Mouse (Mus musculus): ENCODE measurements around the gene Stox2. TPM values are rescaled to one million over a fixed set of nuclear protein-coding genes. Genes with fewer than 3 reads are reported as not detected.
"Not testable (repeated sequence)": the region's sequence is repeated elsewhere in the genome, so short reads cannot be mapped to it uniquely, and the experiment has no call there.

The Stox2 gene
- polyA plus RNA-seq, 1 experiment from 2014 or later, result 7.4 TPM

DNA sequence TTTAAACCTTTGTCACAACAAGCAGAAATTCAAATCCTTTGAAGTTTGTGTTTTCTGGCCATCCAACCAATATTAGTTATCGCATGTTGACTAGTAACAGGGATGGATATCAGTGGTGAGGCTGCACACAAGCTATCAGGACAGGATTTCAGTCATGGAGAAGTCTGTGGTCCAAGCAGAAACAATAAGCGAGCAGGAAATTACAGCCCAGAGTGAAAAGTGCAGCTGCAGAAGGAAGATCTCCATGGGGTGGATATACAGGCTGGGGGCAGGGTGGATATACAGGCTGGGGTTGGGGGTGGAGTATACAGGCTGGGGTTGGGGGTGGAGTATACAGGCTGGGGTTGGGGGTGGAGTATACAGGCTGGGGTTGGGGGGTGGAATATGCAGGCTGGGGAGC is 10.3 kb downstream of the Stox2 start:
- Histone ChIP-seq H3K27me3 (replicated peaks; ENCODE audit: insufficient read depth, low read length) (no peaks in the 10 kb centered on the region), H3K9me3 (ENCODE audit: low read length) (no peaks in the 10 kb centered on the region), H3K9ac (replicated peaks; ENCODE audit: low read depth) (no peak overlapping the region), H3K4me3 (ENCODE audit: low read depth, low read length) (no peak overlapping the region), H3K4me1 (ENCODE audit: insufficient read depth, low read depth, low read length) (no peaks in the 10 kb centered on the region; the same call in 1 of the 2 replicates), H3K36me3 (ENCODE audit: insufficient read depth, low read length) (no peaks in the 10 kb centered on the region), H3K27ac (ENCODE audit: low read length) (no peak overlapping the region), H3K4me2 (replicated peaks; ENCODE audit: low read depth, low read length) (no peak overlapping the region)
- DNase-seq (ENCODE audit: low spot score) (no peak), ATAC-seq (no peak)
- WGBS, result 73% methylated on average over 2 of the region's 2 CpGs
- TF ChIP-seq EP300 (IDR thresholded peaks at IDR 0.05), result no peak
- no peak for TF ChIP-seq CTCF (IDR thresholded peaks at IDR 0.05)

DNA sequence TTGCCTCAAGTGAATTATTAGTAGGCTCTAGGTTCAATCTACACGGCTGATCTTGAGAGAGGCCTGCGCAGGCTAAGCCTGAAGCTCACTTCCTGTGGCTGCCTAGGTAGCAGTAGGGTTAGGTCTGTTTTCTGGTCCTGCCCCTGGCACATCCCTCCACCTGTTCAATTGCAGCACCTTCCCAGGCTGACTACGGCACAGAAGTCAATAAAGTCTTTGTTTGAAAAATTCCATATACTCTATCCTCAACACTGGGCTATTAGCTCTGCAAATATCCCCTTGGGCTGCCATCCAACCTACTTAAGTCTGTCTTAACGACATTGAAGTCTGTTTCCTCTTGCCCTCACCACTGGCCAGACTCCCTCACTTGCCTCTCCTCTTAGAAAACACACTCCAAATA is 10.8 kb downstream of the Stox2 start:
- TF ChIP-seq EP300 (IDR thresholded peaks at IDR 0.05) (no peak), CTCF (IDR thresholded peaks at IDR 0.05) (no peak)
- Histone ChIP-seq H3K36me3 (ENCODE audit: insufficient read depth, low read length) (no peaks in the 10 kb centered on the region), H3K27ac (ENCODE audit: low read length) (no peak overlapping the region), H3K4me2 (replicated peaks; ENCODE audit: low read depth, low read length) (no peak overlapping the region), H3K4me3 (ENCODE audit: low read depth, low read length) (no peak overlapping the region), H3K4me1 (ENCODE audit: insufficient read depth, low read depth, low read length) (no peaks in the 10 kb centered on the region; the same call in 1 of the 2 replicates), H3K9me3 (ENCODE audit: low read length) (no peaks in the 10 kb centered on the region), H3K9ac (replicated peaks; ENCODE audit: low read depth) (no peak overlapping the region), H3K27me3 (replicated peaks; ENCODE audit: insufficient read depth, low read length) (no peaks in the 10 kb centered on the region)
- 29% methylated on average over 4 of the region's 4 CpGs for WGBS
- ATAC-seq (peak; percentile 71), DNase-seq (ENCODE audit: low spot score) (peak; percentile 49)

DNA sequence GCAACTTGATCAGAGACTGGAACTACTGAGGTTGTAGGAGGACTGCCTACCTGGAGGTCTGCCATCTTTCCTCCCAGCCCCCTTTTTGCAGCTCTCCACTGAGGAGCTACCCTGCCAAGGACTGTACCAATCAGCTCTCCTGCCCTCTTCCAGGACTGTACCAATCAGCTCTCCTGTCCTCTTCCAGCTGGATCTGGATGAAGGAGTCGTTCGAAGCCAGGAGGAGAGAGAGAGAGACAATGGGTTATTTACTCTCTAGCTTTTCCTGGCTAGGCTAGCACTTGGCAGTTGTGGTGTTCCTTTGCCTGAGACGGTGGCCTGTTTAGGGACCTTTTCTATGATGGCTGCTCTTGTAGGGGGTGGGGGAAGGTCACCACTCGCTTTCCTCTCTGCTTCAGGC is 14.9 kb downstream of the Stox2 start:
- Histone ChIP-seq H3K27me3 (replicated peaks; ENCODE audit: insufficient read depth, low read length) (no peaks in the 10 kb centered on the region), H3K9ac (replicated peaks; ENCODE audit: low read depth) (no peak overlapping the region), H3K4me3 (ENCODE audit: low read depth, low read length) (no peak overlapping the region), H3K4me1 (ENCODE audit: insufficient read depth, low read depth, low read length) (no peaks in the 10 kb centered on the region; the same call in 1 of the 2 replicates), H3K9me3 (ENCODE audit: low read length) (no peaks in the 10 kb centered on the region), H3K27ac (ENCODE audit: low read length) (no peak overlapping the region), H3K4me2 (replicated peaks; ENCODE audit: low read depth, low read length) (no peak overlapping the region), H3K36me3 (ENCODE audit: insufficient read depth, low read length) (no peaks in the 10 kb centered on the region)
- 26% methylated on average over 4 of the region's 4 CpGs for WGBS
- DNase-seq (ENCODE audit: low spot score) (no peak), ATAC-seq (peak; percentile 12; the same call in 1 of the 2 replicates)
- TF ChIP-seq CTCF (IDR thresholded peaks at IDR 0.05) (no peak), EP300 (IDR thresholded peaks at IDR 0.05) (no peak)

DNA sequence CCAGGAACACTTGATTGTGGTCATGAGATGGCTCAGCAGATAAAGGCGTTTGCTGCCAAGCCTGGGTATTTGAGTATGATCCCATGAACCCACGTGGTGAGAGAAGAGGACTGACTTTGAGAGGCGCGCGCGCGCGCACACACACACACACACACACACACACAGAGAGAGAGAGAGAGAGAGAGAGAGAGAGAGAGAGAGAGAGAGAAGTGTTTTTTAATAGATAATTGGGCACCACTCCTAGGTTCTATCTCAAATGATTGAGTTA is 32.0 kb downstream of the Stox2 start:
- not testable (repeated sequence) for H3K27ac ChIP-seq (ENCODE audit: low read length); H3K9ac ChIP-seq (replicated peaks; ENCODE audit: low read depth)
- peak; percentile 55 for DNase-seq (ENCODE audit: low spot score)

DNA sequence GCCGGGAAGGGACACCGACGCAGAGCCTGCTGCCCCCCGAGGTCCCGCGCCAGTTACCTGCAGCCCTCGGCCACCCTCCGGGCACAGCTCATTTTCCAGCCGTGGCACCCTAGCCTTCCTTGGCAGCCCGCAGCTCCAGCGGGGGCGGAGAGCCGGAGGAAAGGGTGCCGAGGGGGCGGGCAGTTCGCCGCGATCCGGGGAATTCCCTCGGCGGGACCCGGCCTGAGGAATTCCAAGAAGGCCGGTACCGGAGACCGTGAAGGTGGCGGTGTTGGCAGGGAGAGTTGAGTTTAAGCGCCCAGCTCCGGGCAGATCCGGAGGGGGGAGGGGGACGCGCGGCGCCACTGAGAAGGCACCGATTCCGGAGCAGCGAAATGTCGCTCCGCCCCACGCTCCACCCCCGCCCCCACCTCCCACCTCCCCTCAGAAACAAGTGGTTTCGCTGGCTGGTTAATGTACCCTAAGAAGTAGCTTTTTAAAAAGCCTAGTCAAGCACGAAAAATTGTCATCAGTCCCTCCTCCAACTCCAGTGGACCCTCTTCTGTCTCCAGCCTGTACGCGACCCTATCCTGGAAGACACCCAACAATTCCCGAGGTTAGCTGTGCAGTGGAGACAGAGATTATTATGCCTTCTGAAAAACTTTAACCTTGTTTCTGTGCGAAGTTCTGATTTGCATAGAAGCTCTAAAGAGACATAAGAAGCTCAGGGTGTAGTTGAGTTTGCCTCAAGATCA is 32.5 kb downstream of the Stox2 start:
- peak; percentile 70 for DNase-seq (ENCODE audit: low spot score)
- Histone ChIP-seq H3K9ac (replicated peaks; ENCODE audit: low read depth) (peak overlapping the region; percentile 48), H3K36me3 (ENCODE audit: insufficient read depth, low read length) (no peaks in the 10 kb centered on the region), H3K4me3 (ENCODE audit: low read depth, low read length) (peak overlapping the region; percentile 67), H3K27me3 (replicated peaks; ENCODE audit: insufficient read depth, low read length) (peaks cover 13% of the 10 kb centered on the region; the same call in 1 of the 2 replicates), H3K4me1 (ENCODE audit: insufficient read depth, low read depth, low read length) (no peaks in the 10 kb centered on the region), H3K9me3 (ENCODE audit: low read length) (no peaks in the 10 kb centered on the region), H3K27ac (ENCODE audit: low read length) (peak overlapping the region; percentile 68), H3K4me2 (replicated peaks; ENCODE audit: low read depth, low read length) (peak overlapping the region; percentile 86)
- peak; percentile 79 for ATAC-seq
- WGBS, result under 1% methylated on average over 45 of the region's 46 CpGs
- TF ChIP-seq CTCF (IDR thresholded peaks at IDR 0.05), result no peak; the same call in 1 of the 2 replicates
- TF ChIP-seq EP300 (IDR thresholded peaks at IDR 0.05), result no peak

More for the DNA sequence above, 32.0 kb downstream of the Stox2 start:
- H3K4me3 ChIP-seq (ENCODE audit: low read depth, low read length), result peak overlapping the region; percentile 67
- H3K9me3 ChIP-seq (ENCODE audit: low read length); H3K4me1 ChIP-seq (ENCODE audit: insufficient read depth, low read depth, low read length); H3K36me3 ChIP-seq (ENCODE audit: insufficient read depth, low read length): not testable (repeated sequence)
- ATAC-seq, result peak; percentile 39
- H3K27me3 ChIP-seq (replicated peaks; ENCODE audit: insufficient read depth, low read length), result peaks cover 13% of the 10 kb centered on the region; the same call in 1 of the 2 replicates
- WGBS, result 1% methylated on average over 8 of the region's 8 CpGs
- H3K4me2 ChIP-seq (replicated peaks; ENCODE audit: low read depth, low read length), result peak overlapping the region; percentile 86

DNA sequence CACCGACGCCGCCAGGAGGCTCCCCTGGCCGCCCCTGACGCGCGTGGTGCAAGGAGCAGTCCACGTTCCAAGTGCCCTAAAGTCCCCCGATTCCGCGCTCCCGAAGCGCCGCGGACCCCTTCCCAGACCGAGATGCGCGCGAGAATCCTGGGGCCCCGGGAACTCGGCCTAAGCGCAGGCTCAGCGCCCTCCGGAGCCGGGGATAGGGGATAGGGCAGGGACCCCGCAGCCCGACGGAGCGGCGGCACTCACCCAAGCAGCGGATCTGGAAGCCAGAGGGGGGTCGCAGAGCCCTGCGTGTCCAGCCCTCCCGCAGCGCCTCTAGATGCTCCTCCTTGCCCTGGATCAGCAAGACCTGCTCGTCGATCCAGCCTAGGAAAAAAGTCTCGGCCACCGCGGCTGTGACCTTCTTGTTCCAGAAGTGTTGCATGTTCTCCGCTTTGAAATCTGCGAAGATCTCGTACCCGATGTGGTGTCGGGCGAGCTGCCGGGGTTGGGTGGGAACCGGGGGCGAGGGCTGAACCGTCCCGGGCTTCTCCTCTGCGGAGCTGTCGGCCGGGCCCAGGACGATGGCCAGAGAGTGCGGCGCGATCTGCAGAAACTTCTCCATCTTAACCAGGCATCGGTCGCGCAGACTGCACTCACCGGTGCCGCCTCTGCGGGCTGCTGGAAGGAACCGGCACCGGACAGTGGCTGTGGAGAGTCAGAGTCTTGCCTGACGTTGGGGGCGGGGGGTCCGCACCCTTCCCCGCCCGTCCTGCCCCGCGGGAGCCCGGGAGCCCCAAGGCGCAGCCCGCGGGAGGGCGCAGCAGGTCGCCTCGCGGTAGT is 33.3 kb downstream of the Stox2 start:
- Histone ChIP-seq H3K27me3 (replicated peaks; ENCODE audit: insufficient read depth, low read length) (peaks cover 13% of the 10 kb centered on the region; the same call in 1 of the 2 replicates), H3K4me1 (ENCODE audit: insufficient read depth, low read depth, low read length) (no peaks in the 10 kb centered on the region), H3K9ac (replicated peaks; ENCODE audit: low read depth) (peak overlapping the region; percentile 48), H3K9me3 (ENCODE audit: low read length) (no peaks in the 10 kb centered on the region), H3K4me2 (replicated peaks; ENCODE audit: low read depth, low read length) (peak overlapping the region; percentile 86), H3K27ac (ENCODE audit: low read length) (peak overlapping the region; percentile 68), H3K4me3 (ENCODE audit: low read depth, low read length) (peak overlapping the region; percentile 67), H3K36me3 (ENCODE audit: insufficient read depth, low read length) (no peaks in the 10 kb centered on the region)
- TF ChIP-seq CTCF (IDR thresholded peaks at IDR 0.05) (peak; percentile 33; the same call in 1 of the 2 replicates), EP300 (IDR thresholded peaks at IDR 0.05) (no peak)
- peak; percentile 43 for DNase-seq (ENCODE audit: low spot score)
- ATAC-seq, result peak; percentile 58
- WGBS, result under 1% methylated on average over 80 of the region's 81 CpGs

All from lung, postnatal 0 days (tissue).